Mouse (Mus musculus): ENCODE measurements around the gene 4930544D05Rik. TPM values are rescaled to one million over a fixed set of nuclear protein-coding genes. Genes with fewer than 3 reads are reported as not detected.

The 4930544D05Rik gene
- polyA plus RNA-seq, 1 experiment from 2014 or later: not detected

DNA sequence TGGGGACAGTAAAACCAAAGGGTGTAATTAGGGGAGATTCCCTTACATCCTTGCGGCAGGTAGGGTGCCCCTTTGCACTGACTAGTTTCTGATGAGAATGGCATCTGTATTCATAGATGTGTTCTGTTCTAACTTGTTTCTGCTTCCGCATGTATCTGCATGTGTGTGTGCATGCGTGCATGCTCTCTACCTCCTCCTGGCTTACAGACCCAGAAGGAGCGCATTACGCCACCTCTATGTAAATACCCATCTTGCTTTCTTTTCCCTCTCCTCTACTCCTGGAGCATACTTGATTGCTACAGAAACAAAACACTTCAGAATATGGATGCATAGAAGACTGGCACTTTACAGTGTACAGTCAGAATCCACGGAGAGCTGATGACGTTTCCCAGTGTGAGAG is 31.9 kb upstream of the 4930544D05Rik start:
- Histone ChIP-seq H3K36me3 (peaks cover 14% of the 10 kb centered on the region), H3K4me1 (peaks cover 42% of the 10 kb centered on the region), H3K27me3 (ENCODE audit: low read depth, poor library complexity, severe bottlenecking) (no peaks in the 10 kb centered on the region), H3K27ac (0 out of 2 replicates have a peak overlapping the region, but pooled peaks have one; percentile 7), H3K4me3 (no peak overlapping the region), H3K9me3 (replicated peaks) (no peaks in the 10 kb centered on the region)
- 90% methylated on average over 7 of the region's 7 CpGs for WGBS
- no peak for DNase-seq (ENCODE audit: low spot score)

DNA sequence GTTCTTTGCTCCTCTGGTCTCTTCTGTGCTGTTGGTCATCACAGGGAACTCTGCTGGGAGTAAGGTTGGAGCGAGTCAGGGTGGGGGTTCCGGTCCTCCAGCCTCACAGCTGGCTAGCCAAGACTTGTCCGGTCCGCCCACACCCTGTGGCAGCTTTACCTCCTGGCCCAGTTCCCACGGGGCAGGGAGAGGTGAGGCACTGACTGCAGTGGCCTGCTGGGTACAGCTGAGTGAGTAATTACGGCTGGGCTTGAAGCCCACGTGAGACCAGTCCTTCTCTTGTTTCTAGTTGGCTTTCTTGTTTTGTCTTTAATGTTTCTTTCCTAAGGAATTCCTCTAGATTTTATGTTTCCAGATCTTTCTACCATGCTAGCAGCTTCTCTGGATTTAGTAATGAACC is 30.2 kb upstream of the 4930544D05Rik start:
- Histone ChIP-seq H3K4me1 (peaks cover 33% of the 10 kb centered on the region), H3K9me3 (replicated peaks) (no peaks in the 10 kb centered on the region), H3K36me3 (peaks cover 14% of the 10 kb centered on the region), H3K4me3 (no peak overlapping the region), H3K27me3 (ENCODE audit: low read depth, poor library complexity, severe bottlenecking) (no peaks in the 10 kb centered on the region), H3K27ac (peak overlapping the region; percentile 21)
- DNase-seq (ENCODE audit: low spot score): no peak
- WGBS: 62% methylated on average over 7 of the region's 7 CpGs

DNA sequence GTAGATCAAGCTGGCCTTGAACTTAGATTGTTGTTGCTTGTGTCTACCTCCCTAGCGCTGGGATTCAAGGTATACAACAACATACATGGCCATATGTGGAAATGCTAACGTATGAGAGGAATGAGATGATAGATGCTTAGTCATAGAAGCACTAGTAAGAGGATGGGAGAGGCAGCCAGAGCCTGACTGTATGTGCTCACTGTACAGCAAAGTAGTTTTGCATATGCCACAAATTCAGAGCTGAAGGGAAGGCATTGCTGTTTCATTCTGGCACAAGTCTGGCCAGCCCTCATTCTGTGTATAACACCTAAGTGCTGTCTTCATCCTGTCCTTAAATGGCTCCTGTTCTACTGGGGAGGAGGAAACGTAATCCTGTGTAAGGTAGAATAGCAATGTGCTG is 29.4 kb upstream of the 4930544D05Rik start:
- H3K36me3 ChIP-seq: peaks cover 11% of the 10 kb centered on the region
- 90% methylated on average over 3 of the region's 3 CpGs for WGBS
- no peak overlapping the region for H3K27ac ChIP-seq
- no peaks in the 10 kb centered on the region for H3K27me3 ChIP-seq (ENCODE audit: low read depth, poor library complexity, severe bottlenecking)
- DNase-seq (ENCODE audit: low spot score): no peak
- no peaks in the 10 kb centered on the region for H3K9me3 ChIP-seq (replicated peaks)
- H3K4me1 ChIP-seq: peaks cover 27% of the 10 kb centered on the region
- H3K4me3 ChIP-seq: no peak overlapping the region

DNA sequence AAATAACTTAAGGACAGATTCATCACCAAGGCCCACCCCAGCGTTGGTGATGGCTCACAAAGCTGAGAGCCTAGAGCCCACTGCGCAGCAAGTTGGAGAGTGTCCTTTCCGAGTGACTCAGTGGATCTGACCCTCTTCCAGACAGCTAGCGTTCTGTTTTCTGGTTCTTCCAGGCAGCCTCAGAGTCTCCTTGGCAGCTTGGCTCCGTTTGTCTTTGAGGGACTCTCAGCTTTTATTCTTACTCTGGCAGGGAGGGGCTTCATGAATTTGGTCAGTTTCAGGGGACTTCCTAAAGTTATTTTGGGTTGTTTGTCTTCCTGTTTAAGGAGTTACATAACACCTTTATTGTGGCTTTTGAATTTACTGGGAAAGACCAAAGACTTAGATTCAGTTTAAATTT is 28.7 kb upstream of the 4930544D05Rik start:
- WGBS: 87% methylated on average over 5 of the region's 5 CpGs
- Histone ChIP-seq H3K4me3 (no peak overlapping the region), H3K27ac (no peak overlapping the region), H3K4me1 (peaks cover 26% of the 10 kb centered on the region), H3K27me3 (ENCODE audit: low read depth, poor library complexity, severe bottlenecking) (no peaks in the 10 kb centered on the region), H3K36me3 (peaks cover 8% of the 10 kb centered on the region), H3K9me3 (replicated peaks) (no peaks in the 10 kb centered on the region)
- DNase-seq (ENCODE audit: low spot score): no peak

DNA sequence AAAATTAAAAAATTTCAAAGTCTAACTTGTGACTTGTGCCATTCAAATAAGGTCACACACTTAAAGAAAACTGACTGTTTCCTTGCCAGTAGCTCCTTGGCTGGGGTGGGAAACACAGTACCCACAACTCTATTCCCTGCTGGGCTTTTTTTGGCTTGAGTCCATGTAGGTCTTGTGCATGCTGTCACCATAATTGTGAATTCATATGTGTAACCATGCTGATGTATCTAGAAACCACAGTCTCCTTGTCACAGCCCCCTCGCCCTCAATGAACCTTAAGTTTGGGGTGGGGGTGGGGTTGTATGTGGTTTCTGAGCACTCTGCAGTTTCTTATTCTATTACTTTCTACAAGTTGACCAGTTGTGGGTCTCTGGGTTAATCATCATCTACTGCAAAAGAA is 23.9 kb upstream of the 4930544D05Rik start:
- peaks cover 10% of the 10 kb centered on the region for H3K36me3 ChIP-seq
- H3K27me3 ChIP-seq (ENCODE audit: low read depth, poor library complexity, severe bottlenecking): no peaks in the 10 kb centered on the region
- DNase-seq (ENCODE audit: low spot score): no peak
- no peak overlapping the region for H3K4me3 ChIP-seq
- peaks cover 6% of the 10 kb centered on the region; the same call in 1 of the 2 replicates for H3K4me1 ChIP-seq
- 97% methylated on average over 1 of the region's 1 CpGs for WGBS
- H3K27ac ChIP-seq: no peak overlapping the region
- no peaks in the 10 kb centered on the region for H3K9me3 ChIP-seq (replicated peaks)

DNA sequence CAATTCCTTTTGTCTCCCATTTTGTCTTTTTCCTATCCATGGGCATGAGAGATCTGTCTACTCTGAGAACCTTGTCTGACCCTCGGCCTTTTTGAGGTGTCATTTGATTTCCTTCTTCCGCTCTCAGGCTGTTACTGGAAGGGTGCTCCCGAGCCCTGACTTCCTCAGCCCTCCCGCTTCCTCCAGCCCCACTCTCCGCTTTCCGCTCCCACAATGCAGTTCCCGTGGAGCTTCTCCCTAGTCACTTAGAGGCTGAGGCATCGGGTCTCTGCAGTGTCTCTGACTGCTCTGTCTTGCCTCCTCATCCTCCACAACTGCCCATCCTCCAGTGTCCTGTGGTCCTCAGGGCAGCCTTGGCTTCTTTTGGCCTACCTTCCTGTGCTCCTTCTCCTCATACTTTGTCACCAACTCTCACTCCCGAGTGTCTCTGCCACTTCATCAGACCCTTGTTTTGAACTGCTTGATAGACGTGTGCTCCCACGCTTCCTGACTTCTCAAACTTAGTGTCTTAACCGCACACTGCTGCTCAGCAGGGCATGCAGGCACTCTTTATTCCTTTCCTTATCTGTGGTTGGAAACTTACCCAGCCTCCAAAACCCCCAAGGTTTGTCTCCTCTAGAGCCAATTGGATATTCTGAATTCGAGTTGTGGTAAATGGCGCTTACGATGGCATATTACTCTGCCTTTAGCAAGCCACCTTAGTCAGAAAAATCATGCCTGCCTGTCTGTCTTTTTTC is 21.2 kb upstream of the 4930544D05Rik start:
- DNase-seq (ENCODE audit: low spot score): no peak
- no peak overlapping the region for H3K4me3 ChIP-seq
- WGBS: 84% methylated on average over 15 of the region's 15 CpGs
- no peaks in the 10 kb centered on the region for H3K9me3 ChIP-seq (replicated peaks)
- H3K4me1 ChIP-seq: peaks cover 6% of the 10 kb centered on the region; the same call in 1 of the 2 replicates
- H3K27ac ChIP-seq: no peak overlapping the region
- peaks cover 29% of the 10 kb centered on the region for H3K36me3 ChIP-seq
- no peaks in the 10 kb centered on the region for H3K27me3 ChIP-seq (ENCODE audit: low read depth, poor library complexity, severe bottlenecking)

DNA sequence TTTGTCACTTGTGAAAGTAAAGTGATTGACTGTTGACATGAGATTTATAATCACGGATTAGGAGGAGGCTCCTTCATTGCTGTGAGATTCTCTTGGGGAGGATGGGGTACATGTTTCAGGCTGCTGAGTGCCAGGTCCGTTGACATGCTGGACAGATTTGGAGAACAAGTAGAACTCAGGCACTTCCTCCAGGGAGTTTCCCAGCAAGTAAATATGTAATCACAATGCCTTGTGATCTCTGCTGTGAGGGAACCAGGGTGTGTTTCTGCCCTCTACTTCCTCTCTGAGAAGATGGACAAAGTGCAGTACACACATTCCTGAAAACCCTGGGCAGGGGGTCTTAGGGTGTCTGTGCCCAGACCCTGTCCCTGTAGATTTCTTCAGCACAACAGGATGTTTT is 20.0 kb upstream of the 4930544D05Rik start:
- Histone ChIP-seq H3K36me3 (peaks cover 41% of the 10 kb centered on the region), H3K27ac (no peak overlapping the region), H3K27me3 (ENCODE audit: low read depth, poor library complexity, severe bottlenecking) (no peaks in the 10 kb centered on the region), H3K4me3 (no peak overlapping the region), H3K9me3 (replicated peaks) (no peaks in the 10 kb centered on the region), H3K4me1 (peaks cover 6% of the 10 kb centered on the region; the same call in 1 of the 2 replicates)
- WGBS: 68% methylated on average over 2 of the region's 2 CpGs
- no peak for DNase-seq (ENCODE audit: low spot score)

DNA sequence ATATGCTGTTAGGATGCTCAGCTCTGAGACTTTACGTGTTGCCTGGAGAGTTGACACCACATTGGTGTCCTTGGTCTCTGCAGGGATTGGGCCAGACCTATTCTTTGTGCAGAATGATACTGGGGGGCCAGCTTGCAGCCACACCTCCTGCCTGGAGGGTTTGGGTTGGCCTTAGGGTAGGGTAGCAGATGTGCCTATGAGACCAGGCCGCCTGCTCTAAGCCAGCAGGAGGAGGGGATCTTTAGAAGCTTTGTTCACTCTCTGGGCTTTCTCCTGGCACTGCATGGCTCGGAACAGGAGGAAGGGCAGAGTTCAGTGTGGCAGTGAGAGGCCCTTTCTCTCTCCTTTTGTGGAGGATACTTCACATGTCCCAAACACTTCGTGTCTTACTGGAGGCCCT is 19.6 kb upstream of the 4930544D05Rik start:
- Histone ChIP-seq H3K9me3 (replicated peaks) (no peaks in the 10 kb centered on the region), H3K4me1 (peaks cover 6% of the 10 kb centered on the region; the same call in 1 of the 2 replicates), H3K27ac (no peak overlapping the region), H3K36me3 (peaks cover 42% of the 10 kb centered on the region), H3K27me3 (ENCODE audit: low read depth, poor library complexity, severe bottlenecking) (no peaks in the 10 kb centered on the region), H3K4me3 (no peak overlapping the region)
- DNase-seq (ENCODE audit: low spot score): no peak
- 80% methylated on average over 4 of the region's 4 CpGs for WGBS

DNA sequence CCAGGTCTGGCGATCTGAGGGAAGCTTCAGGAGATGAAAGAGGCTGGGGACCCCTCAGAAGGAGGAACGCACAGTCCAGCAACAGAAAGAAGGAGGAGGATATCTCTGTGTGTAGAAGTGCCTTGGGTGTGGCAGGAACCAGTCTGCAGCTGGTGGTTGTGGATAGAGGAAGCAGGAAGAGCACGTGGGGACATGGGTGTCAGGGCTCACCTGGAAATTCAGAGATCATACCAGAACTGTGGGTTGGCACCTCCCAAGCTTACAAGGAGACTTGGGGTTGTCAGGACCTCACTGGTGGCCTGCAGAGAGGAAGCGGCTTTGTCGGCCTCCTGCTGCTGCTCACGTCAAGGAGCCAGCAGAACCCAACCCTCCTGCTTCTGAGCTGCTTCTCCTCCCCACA is 18.3 kb upstream of the 4930544D05Rik start:
- peaks cover 6% of the 10 kb centered on the region; the same call in 1 of the 2 replicates for H3K4me1 ChIP-seq
- no peak overlapping the region for H3K27ac ChIP-seq
- H3K36me3 ChIP-seq: peaks cover 54% of the 10 kb centered on the region
- H3K4me3 ChIP-seq: no peak overlapping the region
- DNase-seq (ENCODE audit: low spot score): no peak
- H3K27me3 ChIP-seq (ENCODE audit: low read depth, poor library complexity, severe bottlenecking): no peaks in the 10 kb centered on the region
- WGBS: 89% methylated on average over 6 of the region's 6 CpGs
- no peaks in the 10 kb centered on the region for H3K9me3 ChIP-seq (replicated peaks)

DNA sequence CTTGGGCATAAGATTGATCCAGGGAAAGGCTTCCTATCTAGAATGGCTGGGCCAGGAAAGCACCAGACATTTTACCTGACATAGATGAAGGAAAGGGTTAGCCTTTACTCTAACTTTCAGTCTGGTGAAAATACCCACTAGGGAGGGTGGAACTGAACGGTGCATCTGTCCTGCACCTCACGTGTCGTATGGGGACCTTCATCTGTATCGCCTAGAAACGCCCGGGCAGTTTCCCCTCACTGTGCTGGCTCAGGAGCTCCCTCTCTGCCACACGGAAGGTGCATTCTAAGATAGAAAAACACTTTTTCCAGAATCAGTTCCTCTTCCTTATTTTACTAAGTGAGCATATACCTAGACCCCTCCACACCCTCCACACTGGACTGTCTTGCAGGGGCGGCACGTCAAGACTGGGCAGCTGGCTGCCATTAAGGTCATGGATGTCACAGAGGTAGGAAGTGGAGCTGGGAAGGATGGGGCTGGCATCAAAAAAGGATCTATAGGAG is 17.1 kb upstream of the 4930544D05Rik start:
- no peaks in the 10 kb centered on the region for H3K9me3 ChIP-seq (replicated peaks)
- no peak overlapping the region for H3K4me3 ChIP-seq
- peaks cover 6% of the 10 kb centered on the region; the same call in 1 of the 2 replicates for H3K4me1 ChIP-seq
- WGBS: 91% methylated on average over 9 of the region's 9 CpGs
- no peak for DNase-seq (ENCODE audit: low spot score)
- no peaks in the 10 kb centered on the region for H3K27me3 ChIP-seq (ENCODE audit: low read depth, poor library complexity, severe bottlenecking)
- H3K36me3 ChIP-seq: peaks cover 66% of the 10 kb centered on the region
- H3K27ac ChIP-seq: no peak overlapping the region

DNA sequence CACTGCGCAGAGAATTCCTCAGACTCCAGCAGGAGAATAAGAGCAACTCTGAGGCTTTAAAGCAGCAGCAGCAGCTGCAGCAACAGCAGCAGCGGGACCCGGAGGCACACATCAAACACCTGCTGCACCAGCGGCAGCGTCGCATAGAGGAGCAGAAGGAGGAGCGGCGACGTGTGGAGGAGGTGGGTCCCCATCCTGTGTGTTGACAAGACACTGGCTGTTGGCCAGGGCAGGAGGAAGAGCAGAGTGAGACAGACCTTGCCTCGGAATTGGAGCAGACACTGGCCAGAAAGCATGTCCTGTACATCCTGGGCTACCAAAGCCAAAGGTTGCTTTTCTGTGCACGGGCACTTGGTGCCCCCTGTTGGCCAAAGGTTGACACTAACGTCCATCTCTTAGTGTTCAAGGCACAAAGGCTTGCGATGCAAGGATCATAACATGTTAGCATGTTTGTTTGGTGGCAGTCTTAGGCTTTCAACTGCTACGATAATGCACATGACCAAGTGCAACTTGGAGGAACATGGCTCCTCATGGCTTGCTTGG is 10.6 kb upstream of the 4930544D05Rik start:
- Histone ChIP-seq H3K27me3 (ENCODE audit: low read depth, poor library complexity, severe bottlenecking) (no peaks in the 10 kb centered on the region), H3K27ac (no peak overlapping the region), H3K4me3 (no peak overlapping the region), H3K9me3 (replicated peaks) (no peaks in the 10 kb centered on the region), H3K4me1 (no peaks in the 10 kb centered on the region), H3K36me3 (peaks cover 97% of the 10 kb centered on the region)
- 67% methylated on average over 14 of the region's 14 CpGs for WGBS
- DNase-seq (ENCODE audit: low spot score): peak; percentile 74

DNA sequence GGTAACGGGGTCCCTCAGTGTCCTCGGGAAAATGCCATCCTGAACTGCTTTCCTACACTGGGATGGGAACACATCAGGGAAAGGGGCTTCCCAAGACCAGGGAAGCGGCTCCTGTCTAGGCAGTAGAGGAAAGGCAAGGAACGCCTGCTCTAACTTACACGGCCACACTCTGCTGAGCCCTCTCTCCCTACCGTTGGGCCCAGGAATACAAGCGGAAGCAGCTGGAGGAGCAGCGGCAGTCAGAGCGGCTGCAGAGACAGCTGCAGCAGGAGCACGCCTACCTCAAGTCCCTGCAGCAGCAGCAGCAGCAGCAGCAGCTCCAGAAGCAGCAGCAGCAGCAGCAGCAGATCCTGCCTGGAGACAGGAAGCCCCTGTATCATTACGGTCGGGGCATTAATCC is 8.9 kb upstream of the 4930544D05Rik start:
- Histone ChIP-seq H3K27me3 (ENCODE audit: low read depth, poor library complexity, severe bottlenecking) (no peaks in the 10 kb centered on the region), H3K36me3 (peaks cover 100% of the 10 kb centered on the region), H3K9me3 (replicated peaks) (no peaks in the 10 kb centered on the region), H3K27ac (no peak overlapping the region), H3K4me3 (no peak overlapping the region), H3K4me1 (no peaks in the 10 kb centered on the region)
- WGBS: 75% methylated on average over 12 of the region's 12 CpGs
- no peak for DNase-seq (ENCODE audit: low spot score)

DNA sequence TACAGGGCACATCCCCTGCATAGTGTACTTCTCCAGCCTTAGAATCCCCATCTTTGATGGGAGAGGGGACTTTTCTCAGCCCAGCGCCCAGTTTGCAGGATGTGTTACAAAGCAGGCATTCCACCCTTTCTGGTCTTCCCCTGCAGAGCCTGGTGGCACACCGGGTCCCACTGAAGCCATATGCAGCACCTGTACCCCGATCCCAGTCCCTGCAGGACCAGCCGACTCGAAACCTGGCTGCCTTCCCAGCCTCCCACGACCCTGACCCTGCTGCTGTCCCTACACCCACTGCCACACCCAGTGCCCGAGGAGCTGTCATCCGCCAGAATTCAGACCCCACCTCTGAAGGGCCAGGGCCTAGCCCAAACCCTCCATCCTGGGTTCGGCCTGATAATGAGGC is 8.0 kb upstream of the 4930544D05Rik start:
- H3K36me3 ChIP-seq: peaks cover 100% of the 10 kb centered on the region
- no peaks in the 10 kb centered on the region for H3K4me1 ChIP-seq
- WGBS: 96% methylated on average over 9 of the region's 9 CpGs
- DNase-seq (ENCODE audit: low spot score): no peak
- H3K27ac ChIP-seq: no peak overlapping the region
- H3K9me3 ChIP-seq (replicated peaks): no peaks in the 10 kb centered on the region
- H3K27me3 ChIP-seq (ENCODE audit: low read depth, poor library complexity, severe bottlenecking): no peaks in the 10 kb centered on the region
- no peak overlapping the region for H3K4me3 ChIP-seq

Measured in limb, embryonic 10.5 days (tissue).